Mouse (Mus musculus) neural tube, embryonic 15.5 days (tissue): ENCODE measurements at regions not wholly inside any gene's neighbourhood (a gene's known extent, or its start where the extent isn't known, plus 50 kb on each side); places are given as distances from the start of the nearest gene placed in this dataset.

ENCODE experiments used
- ATAC-seq: fragments of 200-750 bp; cut with Nextera tagmentation; 2 replicates; pipeline ENCODE4 v1.8.0; 2017; ENCODE audit warnings: mild to moderate bottlenecking, moderate TSS enrichment, moderate library complexity; ENCODE audit not compliant: low FRiP score
- H3K27ac ChIP-seq: fragments of 300-500 bp; sonication (generic); replicated peaks from 2 replicates; pipeline ENCODE4 v1.5.1; 2015; ENCODE audit warnings: mild to moderate bottlenecking, inconsistent platforms
- H3K27me3 ChIP-seq: fragments of 300-500 bp; sonication (generic); replicated peaks from 2 replicates; pipeline ENCODE4 v1.6.1; 2015; ENCODE audit warnings: inconsistent platforms
- H3K36me3 ChIP-seq: fragments of 300-500 bp; sonication (generic); 2 replicates; pipeline ENCODE4 v1.6.1; 2015; ENCODE audit warnings: inconsistent platforms
- H3K4me1 ChIP-seq: fragments of 300-500 bp; sonication (generic); 2 replicates; pipeline ENCODE4 v1.6.1; 2015; ENCODE audit warnings: inconsistent platforms
- H3K4me2 ChIP-seq: fragments of 300-500 bp; sonication (generic); 2 replicates; pipeline ENCODE4 v1.6.1; 2015; ENCODE audit warnings: inconsistent platforms, mild to moderate bottlenecking, moderate library complexity
- H3K4me3 ChIP-seq: fragments of 300-500 bp; sonication (generic); replicated peaks from 2 replicates; pipeline ENCODE4 v1.5.1; 2015; ENCODE audit warnings: mild to moderate bottlenecking, inconsistent platforms
- H3K9ac ChIP-seq: fragments of 300-500 bp; sonication (generic); replicated peaks from 2 replicates; pipeline ENCODE4 v1.6.1; 2015; ENCODE audit warnings: mild to moderate bottlenecking, inconsistent platforms
- H3K9me3 ChIP-seq: fragments of 300-500 bp; sonication (generic); replicated peaks from 2 replicates; pipeline ENCODE4 v1.6.1; 2016; ENCODE audit warnings: inconsistent platforms
- WGBS: fragments of 180-500 bp; shearing (Covaris S2); methylation state at CpG from one replicate; pipeline ENCODE4 v1.1.7; 2015; ENCODE audit warnings: mixed read lengths; 5-methylcytosine and 5-hydroxymethylcytosine counted together

DNA sequence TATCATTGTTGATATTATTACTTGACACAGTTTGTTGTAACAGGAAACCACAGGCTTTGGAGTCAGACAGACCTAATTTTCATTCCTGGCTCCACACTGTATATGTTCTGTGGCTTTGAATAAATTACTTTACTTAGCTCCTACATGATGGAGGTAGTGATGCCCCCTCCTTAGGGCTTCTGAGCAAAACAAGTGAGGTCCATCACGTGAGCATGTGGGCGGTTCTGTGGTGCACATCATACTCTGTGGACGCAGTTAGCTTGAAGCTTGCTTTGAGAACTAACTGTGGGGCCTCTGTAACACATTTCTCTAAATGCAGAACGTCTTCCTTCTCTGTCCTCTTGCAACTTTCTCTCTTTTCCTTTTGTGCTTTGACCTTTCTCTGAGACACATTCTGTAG is 251.4 kb downstream of the Ccdc91 start:
- no peak overlapping the region for H3K9ac ChIP-seq
- H3K4me1 ChIP-seq, result no peaks in the 10 kb centered on the region
- no peaks in the 10 kb centered on the region for H3K36me3 ChIP-seq
- H3K27ac ChIP-seq, result no peak overlapping the region
- no peaks in the 10 kb centered on the region for H3K9me3 ChIP-seq
- WGBS, result 86% methylated on average over 4 of the region's 4 CpGs
- H3K27me3 ChIP-seq, result no peaks in the 10 kb centered on the region
- no peak overlapping the region for H3K4me3 ChIP-seq
- no peak overlapping the region for H3K4me2 ChIP-seq
- ATAC-seq, result no peak

DNA sequence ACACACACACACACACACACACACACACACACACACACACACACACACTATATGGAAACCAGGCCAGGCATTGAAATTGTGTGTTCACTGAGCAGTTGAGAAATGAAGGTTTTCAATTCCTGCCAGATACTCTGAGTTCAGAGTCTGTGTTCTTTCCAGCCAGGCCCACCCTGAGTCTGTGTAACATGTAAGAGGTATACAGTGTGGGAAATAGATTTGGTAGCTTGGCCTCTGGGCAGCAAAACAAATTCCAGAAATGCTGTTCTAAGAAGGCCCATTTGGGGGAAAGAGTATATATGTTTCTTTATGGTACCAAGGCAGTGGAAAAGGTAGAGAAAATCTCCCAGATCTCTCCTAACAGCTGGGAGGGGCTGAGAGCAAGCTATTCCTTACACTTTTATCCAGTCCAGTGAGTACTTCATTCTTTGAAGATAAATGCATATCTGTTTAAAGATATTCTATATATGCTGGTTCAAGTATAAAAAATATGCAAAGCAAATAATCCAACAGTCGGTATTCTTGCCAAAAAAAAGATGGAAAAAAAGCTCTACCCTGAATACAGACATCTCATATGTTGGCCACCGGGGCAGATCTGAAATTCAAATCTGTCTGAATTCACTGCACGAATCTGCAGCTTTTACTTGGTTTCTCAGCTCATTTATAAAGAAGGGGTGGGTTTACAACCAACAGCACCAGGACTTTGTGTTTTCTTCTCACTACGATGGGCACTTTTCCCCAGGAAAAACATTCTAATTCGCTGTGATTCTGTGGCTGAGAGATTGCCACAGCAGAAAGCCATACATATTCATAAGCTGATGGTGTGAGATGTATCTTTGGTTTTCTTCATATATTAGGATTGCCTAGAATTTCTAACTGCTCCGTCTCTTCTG is 252.3 kb downstream of the Ccdc91 start:
- no peak overlapping the region for H3K9ac ChIP-seq
- no peak overlapping the region for H3K27ac ChIP-seq
- H3K4me3 ChIP-seq, result no peak overlapping the region
- no peak overlapping the region for H3K4me2 ChIP-seq
- no peaks in the 10 kb centered on the region for H3K27me3 ChIP-seq
- no peaks in the 10 kb centered on the region for H3K4me1 ChIP-seq
- 82% methylated on average over 6 of the region's 6 CpGs for WGBS
- ATAC-seq, result no peak
- H3K36me3 ChIP-seq, result no peaks in the 10 kb centered on the region
- no peaks in the 10 kb centered on the region for H3K9me3 ChIP-seq

DNA sequence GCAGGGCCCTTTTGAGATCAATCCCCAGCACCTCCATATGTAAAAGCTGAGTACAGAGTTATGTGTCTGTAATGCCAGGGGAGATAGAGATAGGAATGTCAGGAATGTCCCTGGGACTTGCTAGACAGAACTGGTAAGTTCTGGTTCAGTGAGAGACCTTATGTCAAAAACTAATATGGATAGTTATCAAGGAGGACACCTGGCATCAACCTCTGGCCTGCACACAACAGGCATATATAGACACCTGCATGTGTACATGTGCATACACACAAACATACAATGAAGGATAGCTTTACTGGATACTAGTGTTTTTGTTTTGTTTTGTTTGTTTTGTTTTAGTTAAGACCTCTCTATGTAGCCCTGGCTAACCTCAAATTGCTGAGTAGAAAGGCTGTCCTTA is 254.1 kb downstream of the Ccdc91 start:
- no peaks in the 10 kb centered on the region for H3K9me3 ChIP-seq
- no peak for ATAC-seq
- H3K27ac ChIP-seq, result no peak overlapping the region
- no peak overlapping the region for H3K9ac ChIP-seq
- no peak overlapping the region for H3K4me3 ChIP-seq
- H3K36me3 ChIP-seq, result no peaks in the 10 kb centered on the region
- H3K4me2 ChIP-seq, result no peak overlapping the region
- no peaks in the 10 kb centered on the region for H3K4me1 ChIP-seq
- no peaks in the 10 kb centered on the region for H3K27me3 ChIP-seq

DNA sequence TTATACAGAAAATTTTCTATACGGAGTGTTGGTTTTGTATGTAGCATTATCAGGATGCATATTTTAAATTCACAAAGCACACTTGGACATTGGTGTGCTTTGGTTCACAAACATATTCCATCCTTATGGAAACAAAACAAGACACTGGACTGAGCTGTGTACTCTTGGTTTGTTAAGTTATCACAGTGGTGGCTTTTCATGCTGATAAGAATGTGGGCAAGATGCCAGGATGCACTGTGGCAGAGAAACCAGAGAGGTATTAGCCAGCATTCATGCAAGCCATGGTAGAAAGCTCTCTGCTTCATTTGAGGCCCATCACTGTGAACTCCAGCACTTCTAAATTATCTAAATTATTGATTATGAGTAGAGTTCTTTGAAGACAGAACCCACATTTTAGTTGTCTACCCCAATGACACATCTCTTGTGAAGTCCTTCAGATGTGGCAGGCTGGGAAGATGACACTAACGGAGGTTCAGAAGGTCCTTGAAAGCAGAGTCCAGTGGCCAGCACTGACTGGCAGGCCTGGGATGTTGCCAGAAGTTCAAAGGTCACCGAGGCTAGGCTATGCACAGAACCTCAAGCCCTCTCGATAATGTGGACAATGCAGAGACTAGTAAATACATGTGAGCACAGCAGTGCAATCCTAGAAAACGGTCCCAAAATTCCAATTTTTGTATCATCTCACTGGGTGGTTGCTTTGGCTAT is 263.1 kb downstream of the Ccdc91 start:
- H3K4me3 ChIP-seq, result no peak overlapping the region
- no peaks in the 10 kb centered on the region for H3K4me1 ChIP-seq
- H3K27me3 ChIP-seq, result no peaks in the 10 kb centered on the region
- no peaks in the 10 kb centered on the region for H3K9me3 ChIP-seq
- WGBS, result 92% methylated on average over 5 of the region's 5 CpGs
- no peak overlapping the region for H3K27ac ChIP-seq
- no peaks in the 10 kb centered on the region for H3K36me3 ChIP-seq
- no peak overlapping the region for H3K4me2 ChIP-seq
- no peak overlapping the region for H3K9ac ChIP-seq
- no peak for ATAC-seq

DNA sequence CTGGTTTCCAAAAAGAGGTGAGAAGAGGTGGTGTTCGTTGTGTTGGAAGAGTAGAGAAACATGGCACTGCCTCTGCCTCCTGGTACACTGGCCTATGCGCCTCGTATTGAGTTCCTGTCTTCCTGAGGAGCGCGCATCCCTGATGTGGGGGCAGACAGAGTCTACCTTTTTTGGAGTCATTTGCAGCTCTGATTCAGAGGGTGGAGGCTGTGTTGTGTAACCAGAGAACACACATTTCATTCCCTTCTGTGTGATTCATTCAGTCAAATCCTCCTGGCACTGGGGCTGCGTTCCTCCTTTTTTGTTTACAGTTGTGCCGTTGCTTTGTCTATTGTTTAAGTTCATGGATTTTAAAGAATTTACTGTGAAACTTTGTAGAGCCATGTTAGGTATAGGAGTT is 265.8 kb downstream of the Ccdc91 start:
- Histone ChIP-seq H3K27ac (no peak overlapping the region), H3K36me3 (no peaks in the 10 kb centered on the region), H3K9me3 (no peaks in the 10 kb centered on the region), H3K4me3 (no peak overlapping the region), H3K27me3 (no peaks in the 10 kb centered on the region), H3K9ac (no peak overlapping the region), H3K4me2 (no peak overlapping the region), H3K4me1 (no peaks in the 10 kb centered on the region)
- ATAC-seq, result no peak
- 62% methylated on average over 7 of the region's 7 CpGs for WGBS

DNA sequence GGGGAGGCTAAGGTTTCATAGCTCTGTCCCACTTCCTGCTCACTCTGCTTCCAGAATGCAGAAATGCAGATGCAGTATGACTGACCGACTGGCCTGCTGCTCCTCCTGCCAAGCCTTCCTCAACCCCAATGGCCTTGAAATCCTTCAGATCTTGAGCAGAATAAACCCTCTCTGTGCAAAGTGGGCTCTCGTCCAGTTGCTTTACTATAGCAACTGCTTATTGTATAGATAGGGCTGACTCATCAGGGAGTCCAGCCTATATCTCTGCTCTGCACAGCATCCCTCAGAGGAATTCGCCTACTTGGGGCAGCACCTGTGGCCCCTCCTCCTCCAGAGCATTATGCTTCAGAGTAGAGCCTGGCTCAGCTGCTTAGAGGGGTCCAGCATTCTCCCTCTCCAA is 268.5 kb downstream of the Ccdc91 start:
- Histone ChIP-seq H3K9ac (no peak overlapping the region), H3K4me1 (no peaks in the 10 kb centered on the region), H3K27me3 (no peaks in the 10 kb centered on the region), H3K9me3 (no peaks in the 10 kb centered on the region), H3K27ac (no peak overlapping the region), H3K4me2 (no peak overlapping the region), H3K36me3 (no peaks in the 10 kb centered on the region), H3K4me3 (no peak overlapping the region)
- 65% methylated on average over 3 of the region's 3 CpGs for WGBS
- no peak for ATAC-seq

DNA sequence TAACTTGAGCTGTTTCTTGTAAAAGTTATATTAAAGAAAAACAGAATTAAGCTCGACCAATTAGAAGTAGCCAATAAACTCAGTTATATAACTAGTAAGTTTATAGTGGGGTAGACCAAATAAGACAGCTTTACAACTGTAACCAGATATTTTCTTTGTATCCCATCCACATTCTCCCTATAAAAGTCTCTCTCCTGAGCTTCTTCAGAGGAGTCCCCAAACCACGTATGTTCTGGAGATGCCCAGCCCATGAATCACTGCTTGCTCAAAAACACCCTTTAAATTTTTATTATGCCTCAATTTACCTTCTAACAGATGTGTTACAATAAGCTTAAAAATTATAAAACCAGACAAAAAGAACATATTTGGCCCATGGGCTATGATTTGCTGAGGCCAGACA is 270.1 kb downstream of the Ccdc91 start:
- Histone ChIP-seq H3K4me3 (no peak overlapping the region), H3K36me3 (no peaks in the 10 kb centered on the region), H3K9ac (no peak overlapping the region), H3K4me1 (no peaks in the 10 kb centered on the region), H3K27me3 (no peaks in the 10 kb centered on the region), H3K27ac (no peak overlapping the region), H3K9me3 (no peaks in the 10 kb centered on the region), H3K4me2 (no peak overlapping the region)
- WGBS, result 73% methylated on average over 2 of the region's 2 CpGs
- ATAC-seq, result no peak

DNA sequence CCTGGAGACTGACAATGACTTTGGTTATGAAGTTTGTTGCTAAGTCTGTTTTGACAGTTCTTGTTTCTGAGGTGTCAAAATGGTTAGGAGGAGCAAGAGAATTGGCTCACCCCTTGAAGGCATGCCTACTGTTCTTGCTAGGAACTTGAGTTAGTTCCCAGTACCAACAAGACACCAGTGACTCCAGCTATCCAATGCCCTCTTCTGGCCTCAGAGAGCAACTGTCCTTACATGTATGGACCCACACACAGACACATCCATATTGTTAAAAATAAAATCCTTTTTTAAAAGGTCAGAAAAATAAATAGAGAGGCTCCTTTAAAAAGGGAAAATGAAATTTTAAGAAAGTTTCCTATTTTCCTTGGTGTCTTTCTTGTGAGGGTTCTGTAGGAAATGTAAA is 272.3 kb downstream of the Ccdc91 start:
- Histone ChIP-seq H3K27ac (no peak overlapping the region), H3K27me3 (no peaks in the 10 kb centered on the region), H3K4me1 (no peaks in the 10 kb centered on the region), H3K9ac (no peak overlapping the region), H3K9me3 (no peaks in the 10 kb centered on the region), H3K4me2 (no peak overlapping the region), H3K4me3 (no peak overlapping the region), H3K36me3 (no peaks in the 10 kb centered on the region)
- no peak for ATAC-seq

DNA sequence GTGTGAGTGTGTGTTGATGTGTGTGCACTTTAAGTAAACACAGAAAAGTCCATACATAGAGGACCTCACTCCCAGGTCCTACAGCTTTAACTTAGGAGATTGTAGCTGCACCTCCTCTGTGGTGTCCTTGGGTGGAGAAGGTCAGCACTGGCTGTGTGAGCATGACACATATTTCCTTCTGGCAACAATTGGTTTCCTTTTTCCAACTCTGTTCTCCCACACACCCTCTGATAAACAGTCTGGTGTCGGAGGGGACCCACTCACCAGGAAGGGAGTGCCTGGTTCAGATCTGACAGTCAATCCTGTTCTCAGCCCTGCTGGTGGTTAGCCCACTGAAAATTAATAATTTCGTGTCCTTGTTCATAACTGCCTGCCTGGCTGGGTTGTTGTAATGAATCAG is 276.7 kb downstream of the Ccdc91 start:
- Histone ChIP-seq H3K4me3 (no peak overlapping the region), H3K9ac (no peak overlapping the region), H3K4me1 (no peaks in the 10 kb centered on the region), H3K27me3 (no peaks in the 10 kb centered on the region), H3K9me3 (no peaks in the 10 kb centered on the region), H3K36me3 (no peaks in the 10 kb centered on the region), H3K27ac (no peak overlapping the region), H3K4me2 (no peak overlapping the region)
- no peak for ATAC-seq
- WGBS, result 75% methylated on average over 2 of the region's 2 CpGs

DNA sequence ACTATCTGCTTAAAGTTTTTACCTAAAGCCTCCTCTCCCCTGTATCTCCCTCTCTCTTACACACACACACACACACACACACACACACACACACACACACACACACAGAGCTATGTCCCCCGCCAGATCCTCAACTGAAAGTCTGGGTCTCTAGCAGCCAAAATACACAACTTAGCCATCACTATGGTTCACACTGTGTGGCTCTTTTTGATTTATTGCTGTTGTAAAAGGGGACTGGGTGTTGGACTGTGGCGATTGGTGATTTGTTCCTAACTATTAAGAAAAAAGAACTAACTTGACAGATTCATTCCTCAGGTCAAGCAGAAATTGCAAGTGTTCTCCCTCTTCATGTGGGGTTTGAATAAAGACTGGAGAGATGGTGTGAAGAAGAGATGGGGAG is 278.2 kb downstream of the Ccdc91 start:
- WGBS, result 49% methylated on average over 2 of the region's 2 CpGs
- Histone ChIP-seq H3K9me3 (no peaks in the 10 kb centered on the region), H3K9ac (no peak overlapping the region), H3K27ac (no peak overlapping the region), H3K27me3 (no peaks in the 10 kb centered on the region), H3K4me3 (no peak overlapping the region), H3K4me2 (no peak overlapping the region), H3K4me1 (no peaks in the 10 kb centered on the region), H3K36me3 (no peaks in the 10 kb centered on the region)
- ATAC-seq, result no peak

DNA sequence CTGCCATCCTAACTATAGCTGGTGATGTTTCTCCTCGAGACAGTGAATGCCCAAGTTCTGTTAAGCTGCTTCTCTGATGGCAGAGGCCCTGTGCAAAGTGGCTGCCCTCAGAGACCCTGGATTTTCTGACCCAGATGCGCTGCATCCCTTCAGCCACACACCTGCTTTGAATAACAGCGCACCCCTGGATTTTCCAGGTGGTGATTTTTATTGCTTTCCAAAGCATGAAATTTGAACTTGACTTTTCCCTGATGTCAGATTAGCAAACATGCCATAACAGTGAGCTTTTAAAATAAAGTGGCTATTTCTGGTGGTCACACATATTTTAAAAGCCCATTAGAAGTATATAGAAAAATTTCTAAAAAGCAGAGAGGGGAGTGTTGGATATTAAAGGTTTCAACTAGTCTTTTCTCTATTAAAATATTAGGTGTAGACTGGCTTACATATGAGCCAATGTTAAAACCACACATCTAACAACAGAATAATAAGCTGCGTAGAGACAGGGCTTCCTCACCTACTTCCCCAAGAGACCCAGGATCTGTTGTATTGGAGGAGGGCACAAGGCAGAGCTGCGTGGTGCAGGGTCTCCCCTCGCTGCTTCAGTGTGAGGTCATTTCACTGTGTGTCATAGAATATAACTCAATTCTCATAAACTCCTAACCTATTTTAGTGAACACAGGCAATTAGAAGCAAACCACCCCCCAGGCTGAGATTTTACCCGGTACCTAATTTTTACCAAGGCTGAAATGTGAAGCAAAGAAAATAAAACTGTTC is 280.3 kb downstream of the Ccdc91 start:
- Histone ChIP-seq H3K4me2 (no peak overlapping the region), H3K4me3 (no peak overlapping the region), H3K9me3 (no peaks in the 10 kb centered on the region), H3K4me1 (no peaks in the 10 kb centered on the region), H3K9ac (no peak overlapping the region), H3K27ac (no peak overlapping the region), H3K36me3 (no peaks in the 10 kb centered on the region), H3K27me3 (no peaks in the 10 kb centered on the region)
- ATAC-seq, result no peak
- WGBS, result 71% methylated on average over 7 of the region's 7 CpGs

DNA sequence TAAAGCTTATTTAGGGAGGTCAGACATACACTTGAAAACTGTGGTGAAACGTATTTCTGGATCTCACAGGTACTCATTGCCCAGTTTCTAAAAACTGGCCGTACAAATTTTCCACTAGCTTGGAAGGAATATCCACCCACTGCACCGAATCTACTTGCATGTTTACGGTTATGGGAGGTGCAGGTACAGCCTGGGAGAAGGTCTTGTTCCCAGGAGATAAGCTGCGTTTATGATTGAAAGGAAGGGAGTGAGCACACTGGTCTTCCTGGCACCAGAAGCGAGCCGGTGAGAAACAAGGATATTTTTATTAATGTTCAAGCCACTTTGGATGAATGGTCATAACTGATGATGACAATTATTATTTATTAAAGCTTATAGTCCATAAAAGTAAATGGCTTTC is 283.9 kb downstream of the Ccdc91 start:
- H3K9me3 ChIP-seq, result no peaks in the 10 kb centered on the region
- H3K4me2 ChIP-seq, result no peak overlapping the region
- no peak overlapping the region for H3K9ac ChIP-seq
- no peaks in the 10 kb centered on the region for H3K36me3 ChIP-seq
- no peak overlapping the region for H3K27ac ChIP-seq
- ATAC-seq, result no peak
- H3K27me3 ChIP-seq, result no peaks in the 10 kb centered on the region
- 86% methylated on average over 7 of the region's 7 CpGs for WGBS
- no peak overlapping the region for H3K4me3 ChIP-seq
- H3K4me1 ChIP-seq, result no peaks in the 10 kb centered on the region
